Mouse (Mus musculus) frontal cortex, postnatal 10 days (tissue): Measurements from ENCODE around the gene Mx1.

ENCODE experiments used
- DNase-seq, 2 experiments: peaks; one replicate each; pipeline ENCODE4 v3.0.0; 2022; ENCODE audit warnings: low spot score in 2 of 2, mixed read lengths in 1 of 2

Mx1 gene

GRCm38 (mm10) chr16:97462481-97463181 is at the start of gene Mx1:
TSS of gene Mx1 (minus strand) at chr16:97462907.
- no peak for DNase-seq

GRCm38 (mm10) chr16:97512347-97512751 is 49.6 kb upstream of the Mx1 start:
- DNase-seq = no peak

DNA sequence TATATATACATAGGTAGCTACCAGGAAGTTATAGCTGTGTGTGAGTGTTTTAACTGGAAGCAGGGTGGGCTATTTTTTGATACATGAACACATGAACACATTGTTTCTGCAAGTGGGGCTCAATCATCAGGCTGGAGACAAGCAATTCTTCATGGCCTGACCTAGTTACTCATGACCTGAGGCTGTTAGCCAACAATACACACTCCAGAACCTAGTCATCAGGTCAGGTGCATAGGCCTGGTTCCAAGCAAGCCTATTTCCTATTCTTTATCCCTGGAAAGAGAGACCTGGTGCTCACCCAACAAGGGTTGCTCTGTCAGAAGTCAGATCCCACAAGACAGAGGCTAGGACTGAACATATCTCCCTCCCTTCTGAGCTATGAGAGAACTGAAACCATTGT is 48.8 kb upstream of the Mx1 start:
- DNase-seq = no peak

DNA sequence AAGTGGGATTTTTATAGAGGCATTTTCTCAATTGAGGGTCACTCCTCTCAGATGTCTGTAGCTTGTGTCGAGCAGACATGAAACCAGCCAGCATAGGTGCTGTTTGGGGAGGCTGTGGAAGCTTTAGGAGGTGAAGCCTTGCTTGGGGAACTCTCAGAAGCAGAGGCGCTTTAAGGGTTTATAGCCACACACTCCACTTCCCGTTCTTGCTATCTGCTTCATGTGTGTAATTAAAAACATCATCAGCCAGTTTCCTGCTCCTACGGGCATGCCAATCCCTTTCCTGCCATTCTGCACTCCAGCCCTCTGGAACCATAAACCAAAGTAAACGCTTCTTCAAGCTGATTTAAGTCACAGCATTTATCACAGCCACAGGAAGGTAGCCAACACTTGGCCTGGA is 48.1 kb upstream of the Mx1 start:
- no peak for DNase-seq

- no peak for DNase-seq
Observed at GRCm38 (mm10) chr16:97507783-97508182, 45.1 kb upstream of the Mx1 start.

DNA sequence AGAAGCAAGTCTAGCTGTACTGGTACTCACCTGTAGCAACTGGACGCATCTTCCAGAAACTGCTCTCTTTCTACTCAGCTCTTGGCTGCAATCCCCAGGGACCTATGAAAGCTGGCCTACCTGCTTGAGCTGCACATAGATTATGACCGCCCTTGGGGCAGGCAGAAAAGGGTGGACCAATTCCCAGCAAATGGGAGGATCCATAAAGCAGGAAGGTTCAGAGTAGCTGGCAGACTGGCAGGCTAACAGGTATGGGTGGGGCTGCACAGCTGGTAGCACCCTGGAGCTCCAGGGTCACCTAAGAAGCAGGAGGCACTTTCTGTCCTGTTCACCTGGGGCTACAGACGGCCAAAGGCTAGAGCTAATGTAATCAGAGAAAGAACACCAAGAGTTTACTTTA is 42.1 kb upstream of the Mx1 start:
- no peak for DNase-seq

GRCm38 (mm10) chr16:97503849-97504248 is 41.1 kb upstream of the Mx1 start:
- DNase-seq = no peak

DNA sequence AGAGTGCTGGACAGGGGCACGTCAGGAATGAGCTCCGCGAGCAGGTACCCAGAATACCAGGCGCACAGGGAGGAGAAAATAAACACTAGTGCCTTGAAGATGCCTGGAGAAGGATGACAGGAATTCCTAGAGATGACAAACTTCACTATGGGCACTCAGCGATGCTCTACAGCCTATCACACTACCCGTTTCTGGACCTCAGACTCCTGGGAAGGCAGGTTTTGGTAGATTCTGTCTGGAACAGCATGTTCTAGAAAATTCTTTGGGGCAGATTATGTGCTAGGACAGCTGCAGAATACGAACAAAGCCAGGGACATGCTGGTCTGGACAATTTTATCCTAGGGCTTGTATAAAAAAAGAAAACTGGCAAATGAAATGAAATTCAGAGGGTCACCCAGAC is 38.2 kb upstream of the Mx1 start:
- DNase-seq = no peak

DNA sequence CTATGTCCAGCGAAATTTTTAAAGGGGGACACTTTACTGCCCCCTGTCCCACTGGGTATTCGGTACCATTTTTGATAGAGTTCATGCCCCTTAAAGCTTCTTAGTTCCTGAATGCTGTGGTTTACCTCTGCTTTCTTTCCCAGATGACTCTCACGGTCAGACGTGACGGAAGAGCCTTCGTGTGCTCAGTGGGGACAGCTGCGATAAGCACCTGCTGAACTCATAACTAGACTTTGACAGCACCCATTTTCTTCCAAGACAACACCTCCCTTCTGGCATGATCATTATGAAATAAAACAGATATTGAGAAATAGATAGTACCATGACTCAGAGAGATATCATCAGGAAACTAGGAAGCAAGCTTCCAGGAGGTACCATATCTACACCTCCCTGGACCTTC is 36.7 kb upstream of the Mx1 start:
- no peak for DNase-seq

- DNase-seq = no peak
Observed at GRCm38 (mm10) chr16:97498139-97498538, 35.4 kb upstream of the Mx1 start.

GRCm38 (mm10) chr16:97497682-97498081 is 35.0 kb upstream of the Mx1 start:
- no peak for DNase-seq

DNA sequence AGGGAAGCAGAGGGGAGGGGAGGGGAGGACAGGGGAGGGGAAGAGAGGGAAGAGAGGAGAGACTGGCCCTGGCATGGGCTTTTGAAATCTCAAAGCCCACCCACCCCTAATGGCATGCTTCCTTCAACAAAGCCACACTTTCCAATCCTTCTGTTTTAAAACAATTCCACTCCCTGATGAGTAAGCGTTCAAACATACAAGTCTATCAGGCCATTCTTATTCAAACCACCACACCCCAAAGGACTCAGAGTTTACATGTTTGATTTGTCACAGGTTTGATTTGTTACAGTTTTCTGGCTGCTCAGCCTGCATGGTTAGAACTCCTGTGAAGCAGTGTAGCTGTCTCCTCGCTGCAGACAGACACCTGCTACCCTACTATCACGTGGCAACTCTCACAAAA is 33.3 kb upstream of the Mx1 start:
- DNase-seq = no peak

DNA sequence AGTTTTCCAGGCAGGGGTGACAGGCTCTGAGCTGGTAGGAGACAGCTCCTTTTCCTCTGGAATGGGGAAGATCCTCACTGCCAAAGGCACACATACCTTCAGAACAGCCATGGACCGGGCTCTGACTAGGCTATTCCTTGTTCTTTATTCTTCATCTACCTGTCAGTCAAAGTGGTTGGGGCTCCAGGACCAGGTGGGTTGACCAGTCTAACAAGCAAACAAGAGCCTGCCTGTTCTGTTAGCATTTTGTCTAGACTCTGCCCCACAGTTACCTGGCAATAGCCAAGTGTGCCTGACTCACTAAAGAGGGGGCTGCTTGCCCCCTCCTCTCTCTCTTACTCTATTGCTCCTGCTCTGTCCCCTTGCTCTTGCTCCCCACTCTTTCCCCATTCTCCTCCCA is 29.7 kb upstream of the Mx1 start:
- no peak for DNase-seq

GRCm38 (mm10) chr16:97478655-97479054 is 15.9 kb upstream of the Mx1 start:
- DNase-seq = no peak

GRCm38 (mm10) chr16:97476524-97476923 is 13.8 kb upstream of the Mx1 start:
- no peak for DNase-seq

GRCm38 (mm10) chr16:97475581-97475980 is 12.9 kb upstream of the Mx1 start:
- no peak for DNase-seq

DNA sequence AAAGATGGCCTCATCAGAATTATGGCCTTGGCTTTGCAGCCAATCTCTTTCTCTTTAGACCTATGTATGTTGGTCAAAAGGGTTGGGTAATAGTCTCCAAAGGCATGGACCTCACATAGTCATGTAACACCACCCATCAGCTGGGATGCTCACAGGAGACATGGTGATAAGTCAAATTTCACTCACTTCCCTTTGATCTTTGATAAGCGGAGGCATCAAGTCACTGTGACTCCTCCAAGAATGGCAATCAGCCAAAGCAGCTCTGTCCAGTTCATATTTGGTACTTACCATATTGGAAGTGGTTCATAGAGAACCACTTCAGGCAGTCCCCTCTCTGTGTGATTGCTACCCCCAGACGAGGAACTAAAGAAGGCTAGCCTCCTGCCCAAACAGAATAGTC is 12.0 kb upstream of the Mx1 start:
- DNase-seq = no peak

DNA sequence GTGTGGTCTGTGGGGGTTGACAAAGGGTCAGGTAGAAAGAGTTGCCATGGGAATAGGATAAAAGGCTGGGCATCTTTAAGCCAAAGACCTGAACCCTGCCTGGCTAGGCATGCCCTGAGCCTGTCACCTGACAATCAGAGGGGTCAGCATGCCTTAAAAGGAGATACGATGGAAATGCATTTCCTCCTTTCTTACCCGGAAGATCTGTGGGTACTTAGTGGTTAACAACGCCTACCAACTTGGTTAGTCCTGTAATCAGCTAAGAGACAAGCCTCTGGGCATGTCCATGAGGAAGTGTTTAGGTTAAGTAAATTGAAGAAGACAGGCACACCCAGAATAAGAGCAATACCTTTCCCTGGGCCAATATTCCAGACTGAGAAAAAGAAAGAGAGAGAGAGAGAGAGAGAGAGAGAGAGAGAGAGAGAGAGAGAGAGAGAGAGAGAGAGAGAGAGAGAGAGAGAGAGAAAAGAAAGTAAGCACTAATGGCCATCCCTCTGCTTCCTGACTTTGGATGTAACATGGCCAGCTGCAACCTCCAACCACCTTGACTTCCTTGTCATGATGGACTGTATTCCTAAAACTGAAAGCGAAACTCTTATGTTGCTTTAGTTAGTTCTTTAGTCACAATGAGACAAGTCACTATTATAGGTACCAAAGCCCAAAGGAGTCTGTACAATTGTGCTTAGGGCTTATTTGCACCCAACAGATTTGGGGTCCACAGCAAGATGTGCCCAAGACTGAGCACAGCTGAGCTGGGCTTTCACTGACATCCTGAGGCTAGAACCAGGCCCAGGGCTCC is 5.5 kb upstream of the Mx1 start:
- DNase-seq = no peak

DNA sequence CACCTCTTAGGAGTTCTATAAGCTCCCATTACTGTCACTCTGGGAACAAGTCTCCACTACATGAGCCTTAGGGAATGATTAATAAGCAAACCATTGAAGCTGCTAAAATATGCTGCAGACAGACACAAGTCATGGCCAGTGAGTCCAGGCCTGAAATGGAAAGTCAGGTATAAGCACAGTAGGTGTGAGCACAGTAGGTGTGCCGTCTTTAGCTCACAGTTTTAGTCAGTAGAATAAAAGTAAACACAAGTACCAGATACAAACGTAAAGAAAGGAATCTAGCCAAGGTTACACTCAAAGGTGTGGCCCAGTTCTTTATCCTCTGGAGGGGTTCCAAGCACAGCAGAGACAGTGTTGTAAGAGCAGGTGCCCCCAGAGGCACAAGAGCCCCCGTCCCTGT is 4.8 kb upstream of the Mx1 start:
- DNase-seq = no peak

- no peak for DNase-seq
Observed at GRCm38 (mm10) chr16:97466182-97466957, 3.7 kb upstream of the Mx1 start.

DNA sequence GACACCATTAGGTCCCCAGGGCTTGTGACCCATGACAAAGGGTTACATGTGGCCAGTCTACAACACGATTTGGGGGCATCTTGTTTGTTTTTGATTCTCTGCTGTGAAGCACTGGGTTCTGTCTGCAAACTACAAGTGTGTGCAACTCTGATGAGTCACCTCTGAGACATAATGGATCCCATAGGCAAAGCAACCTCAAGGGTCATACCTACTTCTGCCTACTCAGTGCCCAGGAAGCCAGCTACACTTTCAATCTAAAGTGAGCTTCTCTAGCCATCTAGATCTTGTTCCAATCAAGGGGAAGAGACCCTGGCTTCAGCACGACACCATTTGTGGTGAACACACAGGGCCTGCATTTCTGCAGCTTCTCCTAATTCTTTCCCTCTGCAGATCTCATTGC is 1.4 kb downstream of the Mx1 start:
- DNase-seq = no peak

DNA sequence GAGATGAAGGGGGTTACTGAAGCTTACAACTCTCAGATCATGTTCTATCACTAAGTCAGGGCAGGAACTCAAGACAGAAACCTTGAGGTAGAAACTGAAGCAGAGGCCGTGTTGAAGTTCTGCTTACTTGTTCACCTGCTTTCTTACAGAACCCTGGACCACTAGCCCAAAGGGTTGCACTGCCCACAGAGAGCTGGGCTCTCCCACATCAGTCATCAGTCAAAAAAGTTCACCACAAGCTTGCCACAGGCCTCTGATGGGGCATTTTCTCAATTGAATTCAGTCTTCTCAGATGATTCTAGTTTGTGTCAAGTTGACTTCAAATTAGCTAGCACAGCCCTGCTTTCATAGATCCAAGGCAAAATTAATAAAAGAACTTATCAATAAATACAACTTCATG is 2.9 kb downstream of the Mx1 start:
- DNase-seq = no peak

- DNase-seq = no peak
Observed at GRCm38 (mm10) chr16:97447386-97447785, 15.3 kb downstream of the Mx1 start.
